Mouse (Mus musculus) CH12.LX (cell line): ENCODE measurements around the gene Ttc7b. TPM values are rescaled to one million over a fixed set of nuclear protein-coding genes. Genes with fewer than 3 reads are reported as not detected.

Source experiments
- DNase-seq: peaks from one replicate; pipeline ENCODE4 v3.0.0-alpha.2; 2013; ENCODE audit errors: extremely low read depth
- H3K27ac ChIP-seq: 2 replicates; pipeline ENCODE4 v1.5.1; 2012; ENCODE audit warnings: low read depth, mild to moderate bottlenecking, control low read depth, moderate library complexity; ENCODE audit not compliant: insufficient read depth
- H3K27me3 ChIP-seq: replicated peaks from 2 replicates; pipeline ENCODE3; 2012; ENCODE audit warnings: inconsistent platforms
- H3K36me3 ChIP-seq, 2 experiments: replicated peaks in 1 of 2; 2 replicates each; pipeline versions ENCODE3 to v1.6.1; 2012; ENCODE audit warnings: inconsistent platforms in 1 of 2, low read length in 1 of 2, mild to moderate bottlenecking in 1 of 2, mixed read lengths in 1 of 2, moderate library complexity in 1 of 2; ENCODE audit not compliant: control insufficient read depth in 1 of 2, insufficient read depth in 1 of 2
- H3K4me1 ChIP-seq, 2 experiments: 2 replicates each; pipeline ENCODE4 v1.6.1; 2012; ENCODE audit warnings: inconsistent platforms in 1 of 2, moderate library complexity in 1 of 2; ENCODE audit not compliant: insufficient read depth in 2 of 2, control insufficient read depth in 1 of 2
- H3K4me2 ChIP-seq: 2 replicates; pipeline ENCODE4 v1.6.1; 2012; ENCODE audit warnings: low read depth, mild to moderate bottlenecking, control low read depth; ENCODE audit not compliant: poor library complexity, insufficient read depth, severe bottlenecking
- H3K4me3 ChIP-seq, 3 experiments: fragments of 150-350 bp in 1 of 3; sonication (generic) in 1 of 3; replicated peaks in 1 of 3; 2 replicates each; pipeline versions ENCODE3 to v1.5.1; 2011 to 2012; ENCODE audit warnings: low read depth in 2 of 3, low read length in 2 of 3, mild to moderate bottlenecking in 2 of 3, moderate library complexity in 2 of 3, control low read depth in 1 of 3, improper control_type of control experiment in 1 of 3, inconsistent platforms in 1 of 3, mixed read lengths in 1 of 3; ENCODE audit not compliant: poor library complexity in 1 of 3
- H3K79me2 ChIP-seq: replicated peaks from 2 replicates; pipeline ENCODE4 v1.6.1; 2012; ENCODE audit warnings: mild to moderate bottlenecking, moderate library complexity; ENCODE audit not compliant: control insufficient read depth, poor library complexity, insufficient read depth, severe bottlenecking; ENCODE audit errors: extremely low read depth
- H3K9ac ChIP-seq: 2 replicates; pipeline ENCODE4 v1.6.1; 2012; ENCODE audit warnings: low read depth, mild to moderate bottlenecking, control low read depth, moderate library complexity; ENCODE audit not compliant: insufficient read depth
- H3K9me3 ChIP-seq: replicated peaks from 2 replicates; pipeline ENCODE3; 2012; ENCODE audit warnings: low read length, inconsistent platforms, mixed read lengths
- CHD1 ChIP-seq: IDR thresholded peaks from 2 replicates; pipeline ENCODE4 v1.6.1; 2012; ENCODE audit warnings: low read depth, low read length, improper control_type of control experiment, inconsistent platforms
- CHD2 ChIP-seq: IDR thresholded peaks from 2 replicates; pipeline ENCODE4 v1.6.1; 2011; ENCODE audit warnings: low read length, improper control_type of control experiment
- CTCF ChIP-seq, 2 experiments: IDR thresholded peaks in 1 of 2; conservative IDR thresholded peaks in 1 of 2; 2 replicates each; pipeline ENCODE4 v1.5.1; 2011 to 2012; ENCODE audit warnings: low read depth in 2 of 2, low read length in 2 of 2, improper control_type of control experiment in 1 of 2, inconsistent platforms in 1 of 2, mild to moderate bottlenecking in 1 of 2, moderate library complexity in 1 of 2
- E2F4 ChIP-seq: IDR thresholded peaks from 2 replicates; pipeline ENCODE4 v1.6.1; 2011; ENCODE audit warnings: low read depth, low read length, improper control_type of control experiment; ENCODE audit not compliant: insufficient replicate concordance
- EP300 ChIP-seq: IDR thresholded peaks from 2 replicates; pipeline ENCODE4 v1.6.1; 2011; ENCODE audit warnings: low read length, improper control_type of control experiment
- JUN ChIP-seq: IDR thresholded peaks from 2 replicates; pipeline ENCODE4 v1.6.1; 2011; ENCODE audit warnings: low read depth, mild to moderate bottlenecking, low read length, improper control_type of control experiment, moderate library complexity; ENCODE audit not compliant: insufficient read depth
- JUND ChIP-seq: conservative IDR thresholded peaks from 2 replicates; pipeline ENCODE4 v1.6.1; 2011; ENCODE audit warnings: low read depth, low read length, improper control_type of control experiment
- MAX ChIP-seq: IDR thresholded peaks from 2 replicates; pipeline ENCODE4 v1.6.1; 2011; ENCODE audit warnings: low read length, improper control_type of control experiment
- MAZ ChIP-seq: IDR thresholded peaks from 2 replicates; pipeline ENCODE4 v1.6.1; 2012; ENCODE audit warnings: low read depth, mild to moderate bottlenecking, inconsistent platforms, low read length, improper control_type of control experiment, moderate library complexity
- MYC ChIP-seq: IDR thresholded peaks from 2 replicates; pipeline ENCODE4 v1.6.1; 2011; ENCODE audit warnings: low read depth, mild to moderate bottlenecking, improper control_type of control experiment, low read length
- NELFE ChIP-seq: IDR thresholded peaks from 2 replicates; pipeline ENCODE4 v1.6.1; 2011; ENCODE audit warnings: low read depth, low read length, improper control_type of control experiment
- POLR2AphosphoS2 ChIP-seq: IDR thresholded peaks from 2 replicates; pipeline ENCODE4 v1.6.1; 2011; ENCODE audit warnings: low read depth, low read length, improper control_type of control experiment
- RCOR1 ChIP-seq: conservative IDR thresholded peaks from 2 replicates; pipeline ENCODE4 v1.6.1; 2012; ENCODE audit warnings: low read depth, mild to moderate bottlenecking, inconsistent platforms, low read length, improper control_type of control experiment
- SMC3 ChIP-seq: IDR thresholded peaks from 2 replicates; pipeline ENCODE4 v1.6.1; 2011; ENCODE audit warnings: low read depth, low read length, improper control_type of control experiment
- TBP ChIP-seq: conservative IDR thresholded peaks from 2 replicates; pipeline ENCODE4 v1.6.1; 2011; ENCODE audit warnings: low read depth, low read length, improper control_type of control experiment
- TCF12 ChIP-seq: IDR thresholded peaks from 2 replicates; pipeline ENCODE4 v1.6.1; 2014; ENCODE audit warnings: low read depth, mild to moderate bottlenecking, inconsistent platforms, low read length, improper control_type of control experiment
- ZC3H11A ChIP-seq: IDR thresholded peaks from 2 replicates; pipeline ENCODE4 v1.6.1; 2012; ENCODE audit warnings: low read depth, mild to moderate bottlenecking, inconsistent platforms, low read length, improper control_type of control experiment
- ZKSCAN1 ChIP-seq: IDR thresholded peaks from 2 replicates; pipeline ENCODE4 v1.6.1; 2012; ENCODE audit warnings: low read depth, inconsistent platforms, low read length, improper control_type of control experiment, borderline replicate concordance
- dilution Hi-C: fragments of 300-500 bp; cut with MboI; formaldehyde crosslinking; loops from 2 replicates; pipeline ENCODE4 v1.14.3; 2020; ENCODE audit warnings: low sequenced_read_pairs; ENCODE audit not compliant: extremely low pct_unique_long_range_greater_than_20kb, extremely low pct_ligation_motif_present
- in situ Hi-C: fragments of 300-500 bp; cut with MboI; formaldehyde crosslinking; loops from 3 replicates; pipeline ENCODE4 v1.14.3; 2019; ENCODE audit warnings: low sequenced_read_pairs, low pct_ligation_motif_present, low pct_unique_long_range_greater_than_20kb, mixed read lengths
- polyA plus RNA-seq: library from polyadenylated mRNA; unstranded; fragments of >175 nt; gene quantifications from 2 replicates; pipeline ENCODE4 v1.2.1, GENCODE M21; 2012; ENCODE audit warnings: low read depth; ENCODE audit not compliant: insufficient read length
- total RNA-seq, 2 experiments: library from RNA; depleted of rRNA; stranded (reverse); fragments of 300-350 nt in 1 of 2; fragments of >200 nt in 1 of 2; gene quantifications; 2 replicates each; pipeline ENCODE4 v1.2.3; 2012 to 2014

The Ttc7b gene
- total and polyA plus RNA-seq, 3 experiments = 7.8 to 18.3 (median 12.7) TPM

GRCm38 (mm10) chr12:100419946-100420874 lies 100.4 kb downstream of the Ttc7b start:
- dilution Hi-C loops (no loop called here), in situ Hi-C loops (loop anchor here (10.0 kb wide), 1 partner anchor 255 kb away; no protein-coding TSS in a partner anchor)
- Histone ChIP-seq H3K4me3 (no peak overlapping the region), H3K9ac (no peak overlapping the region), H3K4me2 (no peak overlapping the region), H3K27me3 (no peaks in the 10 kb centered on the region), H3K9me3 (no peaks in the 10 kb centered on the region), H3K79me2 (no peaks in the 10 kb centered on the region), H3K27ac (no peak overlapping the region), H3K4me1 (peaks cover 6 to 30% of the 10 kb centered on the region in 2 experiments), H3K36me3 (peaks cover 0 to 14% of the 10 kb centered on the region in 2 experiments)
- TF ChIP-seq SMC3 (no peak), CHD1 (no peak), MAZ (no peak), CTCF (conservative IDR thresholded peaks at IDR 0.05 in 1 of 2, IDR thresholded peaks at IDR 0.05 in 1 of 2; ENCODE audit: low read depth in 2 of 2, low read length in 2 of 2) (no peak), E2F4 (no peak), RCOR1 (no peak), NELFE (no peak), ZC3H11A (no peak), EP300 (no peak), POLR2AphosphoS2 (no peak), JUN (no peak), TCF12 (no peak), MAX (no peak), TBP (no peak), CHD2 (no peak), ZKSCAN1 (no peak)
- DNase-seq = no peak

GRCm38 (mm10) chr12:100415802-100416201 lies 104.8 kb downstream of the Ttc7b start:
- TF ChIP-seq MYC = no peak
- TF ChIP-seq ZKSCAN1 = no peak
- no peak for TF ChIP-seq CHD1
- no peak for TF ChIP-seq JUND
- no peak for TF ChIP-seq TCF12
- Histone ChIP-seq H3K79me2 (no peaks in the 10 kb centered on the region), H3K4me2 (no peak overlapping the region), H3K27ac (no peak overlapping the region), H3K4me1 (peaks cover 0 to 3% of the 10 kb centered on the region in 2 experiments; a peak in 1 of 4 replicates), H3K27me3 (no peaks in the 10 kb centered on the region), H3K9me3 (no peaks in the 10 kb centered on the region), H3K36me3 (peaks cover 6 to 33% of the 10 kb centered on the region in 2 experiments), H3K9ac (no peak overlapping the region), H3K4me3 (no peak overlapping the region)
- dilution Hi-C loops = no loop called here
- in situ Hi-C loops = no loop called here
- DNase-seq = no peak
